Mouse (Mus musculus) CH12.LX (cell line): ENCODE data around the gene Alk.

Experiments used
- CTCF ChIP-seq, 2 experiments: IDR thresholded peaks in 1 of 2; conservative IDR thresholded peaks in 1 of 2; 2 replicates each; pipeline ENCODE4 v1.5.1; 2011 to 2012; ENCODE audit warnings: low read depth in 2 of 2, low read length in 2 of 2, improper control_type of control experiment in 1 of 2, inconsistent platforms in 1 of 2, mild to moderate bottlenecking in 1 of 2, moderate library complexity in 1 of 2
- ELF1 ChIP-seq: IDR thresholded peaks from 2 replicates; pipeline ENCODE4 v1.6.1; 2014; ENCODE audit warnings: low read depth, mild to moderate bottlenecking, inconsistent platforms, low read length, improper control_type of control experiment
- GABPA ChIP-seq: IDR thresholded peaks from 2 replicates; pipeline ENCODE4 v1.6.1; 2012; ENCODE audit warnings: low read depth, low read length, improper control_type of control experiment, inconsistent platforms; ENCODE audit not compliant: insufficient replicate concordance

DNA sequence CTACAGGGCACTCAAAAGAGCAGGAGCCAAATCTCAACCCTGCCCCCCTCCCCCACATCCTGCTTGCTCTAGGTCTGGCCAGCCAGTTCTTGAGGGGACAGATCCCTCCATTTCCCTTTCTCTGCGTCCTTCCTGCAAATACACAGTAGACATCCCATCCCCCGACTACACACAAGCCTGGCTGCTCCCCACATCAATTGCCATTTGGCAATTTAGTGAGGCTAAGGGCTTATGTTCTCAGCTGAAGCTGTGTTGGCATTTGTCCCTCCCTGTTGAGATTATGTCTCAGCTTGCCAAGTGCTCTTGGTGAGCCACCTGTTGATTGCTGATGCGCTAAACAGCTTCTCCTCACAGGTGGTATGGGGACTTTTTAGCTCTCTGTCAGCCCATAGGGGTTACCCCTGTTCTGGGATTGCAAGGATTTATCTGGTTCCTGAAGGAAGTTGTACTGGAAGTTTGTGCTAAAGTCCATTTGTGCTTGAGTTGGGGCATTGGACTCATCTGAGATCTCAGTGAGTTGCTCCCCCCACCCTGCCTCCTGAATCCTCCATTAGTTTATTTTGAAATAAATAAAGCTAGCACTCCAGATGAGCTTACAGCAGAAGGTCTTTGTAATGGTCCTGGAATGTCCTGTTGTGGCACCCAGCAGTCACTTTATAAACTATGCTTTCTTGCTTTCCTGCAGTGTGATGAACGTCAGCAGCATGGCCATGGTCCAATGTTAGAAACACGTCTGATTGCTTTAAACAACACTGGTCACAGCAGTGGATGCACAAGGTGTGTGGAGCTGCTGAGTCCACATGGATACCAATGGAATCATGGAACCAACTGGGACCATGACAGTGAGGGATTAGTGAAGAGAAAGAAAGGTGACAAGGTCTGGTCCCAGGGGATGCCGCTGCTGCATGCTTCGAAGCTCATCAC lies 353.7 kb downstream of the Alk start:
- TF ChIP-seq ELF1 (no peak), GABPA (no peak), CTCF (conservative IDR thresholded peaks at IDR 0.05 in 1 of 2, IDR thresholded peaks at IDR 0.05 in 1 of 2; ENCODE audit: low read depth in 2 of 2, low read length in 2 of 2) (no peak)
